Mouse (Mus musculus): ENCODE results near the gene Bbs9. TPM values are rescaled to one million over a fixed set of nuclear protein-coding genes. Genes with fewer than 3 reads are reported as not detected.

Bbs9 gene
- polyA plus RNA-seq, 1 experiment: 17.9 TPM

DNA sequence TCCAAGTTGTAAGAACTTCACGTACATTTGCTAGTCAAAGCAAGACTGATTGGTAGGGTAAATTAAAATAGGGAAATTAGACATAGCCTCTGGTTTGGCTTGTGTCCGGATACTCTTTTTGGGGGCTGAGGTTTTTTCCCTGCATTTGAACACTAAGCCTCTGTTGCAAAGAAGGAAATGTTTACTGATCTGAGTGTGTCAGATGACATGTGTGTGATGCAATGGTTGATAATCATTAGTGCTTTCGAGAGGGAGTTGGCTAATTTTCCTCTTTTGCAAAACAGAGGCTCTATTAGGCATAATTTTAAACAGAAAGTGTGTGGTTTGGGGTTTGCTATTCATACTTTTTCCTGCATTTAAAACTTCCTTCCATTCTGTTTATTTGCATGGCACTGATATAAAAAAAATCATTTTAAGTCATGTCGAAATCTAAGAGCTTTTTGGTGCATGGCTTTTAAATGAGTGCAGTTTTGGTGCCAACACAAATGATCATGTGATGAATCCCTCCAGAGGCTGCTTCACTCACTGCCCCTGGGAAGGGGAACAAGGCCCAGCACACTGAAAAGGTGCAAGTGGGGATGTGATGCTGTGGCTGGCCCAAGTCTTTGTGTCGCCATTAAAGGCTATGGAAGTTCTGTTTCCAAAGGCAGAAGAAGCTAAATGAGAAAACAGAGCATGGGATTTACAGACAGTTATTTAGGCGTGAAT lies 211.4 kb downstream of the Bbs9 start:
- H3K4me1 ChIP-seq (ENCODE audit: control insufficient read depth, insufficient read depth, low read length): no peaks in the 10 kb centered on the region
- no peak for TF ChIP-seq EP300 (IDR thresholded peaks at IDR 0.05; ENCODE audit: insufficient read depth, low read depth, low read length)
- TF ChIP-seq POLR2A (IDR thresholded peaks at IDR 0.05; ENCODE audit: insufficient read depth, low read length): no peak
- TF ChIP-seq CTCF (IDR thresholded peaks at IDR 0.05; ENCODE audit: low read depth, low read length): no peak

DNA sequence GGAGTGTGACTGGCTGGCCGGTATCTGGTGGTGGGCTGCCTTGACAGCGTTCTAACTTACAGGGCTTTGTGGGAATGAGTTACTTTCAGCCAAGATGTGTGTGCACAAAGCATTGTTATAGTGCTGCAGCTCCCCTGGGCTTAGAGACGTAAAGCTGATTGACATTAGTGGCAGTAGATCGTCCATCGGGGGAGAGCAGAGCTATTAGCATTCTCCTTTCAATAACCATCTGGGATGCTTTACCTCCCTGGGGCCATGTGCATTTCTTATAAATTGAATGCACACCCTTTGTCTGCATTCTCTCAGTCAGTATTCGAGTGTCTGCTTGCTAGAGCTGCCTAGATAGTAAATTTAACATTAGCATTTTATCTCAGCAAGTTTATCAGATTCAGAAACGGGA lies 214.7 kb downstream of the Bbs9 start:
- no peak overlapping the region for H3K27ac ChIP-seq (ENCODE audit: insufficient read depth, low read length)
- no peak for TF ChIP-seq POLR2A (IDR thresholded peaks at IDR 0.05; ENCODE audit: insufficient read depth, low read length)
- H3K27me3 ChIP-seq (ENCODE audit: control insufficient read depth, insufficient read depth, low read length, poor library complexity, severe bottlenecking): no peaks in the 10 kb centered on the region
- H3K36me3 ChIP-seq (ENCODE audit: control insufficient read depth, insufficient read depth, low read length, poor library complexity, severe bottlenecking): no peaks in the 10 kb centered on the region
- no peaks in the 10 kb centered on the region for H3K9me3 ChIP-seq (replicated peaks; ENCODE audit: control insufficient read depth, insufficient read depth, low read length, poor library complexity, severe bottlenecking)
- no peaks in the 10 kb centered on the region for H3K4me1 ChIP-seq (ENCODE audit: control insufficient read depth, insufficient read depth, low read length)
- no peak overlapping the region for H3K4me3 ChIP-seq (ENCODE audit: low read depth, low read length)
- no peak overlapping the region for H3K9ac ChIP-seq (ENCODE audit: low read depth, poor library complexity, severe bottlenecking)

More for the DNA sequence above, 211.4 kb downstream of the Bbs9 start:
- no peaks in the 10 kb centered on the region for H3K9me3 ChIP-seq (replicated peaks; ENCODE audit: control insufficient read depth, insufficient read depth, low read length, poor library complexity, severe bottlenecking)
- H3K9ac ChIP-seq (ENCODE audit: low read depth, poor library complexity, severe bottlenecking): no peak overlapping the region
- no peaks in the 10 kb centered on the region for H3K27me3 ChIP-seq (ENCODE audit: control insufficient read depth, insufficient read depth, low read length, poor library complexity, severe bottlenecking)
- no peaks in the 10 kb centered on the region for H3K36me3 ChIP-seq (ENCODE audit: control insufficient read depth, insufficient read depth, low read length, poor library complexity, severe bottlenecking)
- no peak overlapping the region for H3K27ac ChIP-seq (ENCODE audit: insufficient read depth, low read length)
- H3K4me3 ChIP-seq (ENCODE audit: low read depth, low read length): no peak overlapping the region

DNA sequence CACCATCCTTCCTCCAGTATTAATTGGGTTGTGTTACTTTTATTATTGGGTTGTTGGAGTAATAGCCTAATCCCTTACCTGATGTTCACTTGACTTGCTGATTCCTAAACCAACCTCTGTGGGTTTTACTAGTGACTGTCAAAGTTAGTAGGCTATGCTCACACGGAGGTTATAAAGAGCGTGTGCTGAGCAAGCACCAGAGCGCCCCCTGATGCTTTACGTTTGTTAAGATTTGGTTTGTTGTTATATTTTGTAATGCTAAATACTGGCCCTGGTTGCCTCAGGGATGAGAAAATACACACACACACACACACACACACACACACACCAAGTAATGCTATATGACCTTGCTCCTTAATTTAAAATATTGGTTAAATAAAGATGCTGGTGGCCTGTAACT lies 219.9 kb downstream of the Bbs9 start:
- Histone ChIP-seq H3K4me3 (ENCODE audit: low read depth, low read length) (no peak overlapping the region), H3K9me3 (replicated peaks; ENCODE audit: control insufficient read depth, insufficient read depth, low read length, poor library complexity, severe bottlenecking) (no peaks in the 10 kb centered on the region), H3K4me1 (ENCODE audit: control insufficient read depth, insufficient read depth, low read length) (no peaks in the 10 kb centered on the region), H3K27me3 (ENCODE audit: control insufficient read depth, insufficient read depth, low read length, poor library complexity, severe bottlenecking) (no peaks in the 10 kb centered on the region), H3K9ac (ENCODE audit: low read depth, poor library complexity, severe bottlenecking) (no peak overlapping the region), H3K36me3 (ENCODE audit: control insufficient read depth, insufficient read depth, low read length, poor library complexity, severe bottlenecking) (no peaks in the 10 kb centered on the region), H3K27ac (ENCODE audit: insufficient read depth, low read length) (no peak overlapping the region)
- TF ChIP-seq POLR2A (IDR thresholded peaks at IDR 0.05; ENCODE audit: insufficient read depth, low read length) (no peak), CTCF (IDR thresholded peaks at IDR 0.05; ENCODE audit: low read depth, low read length) (no peak), EP300 (IDR thresholded peaks at IDR 0.05; ENCODE audit: insufficient read depth, low read depth, low read length) (no peak)

DNA sequence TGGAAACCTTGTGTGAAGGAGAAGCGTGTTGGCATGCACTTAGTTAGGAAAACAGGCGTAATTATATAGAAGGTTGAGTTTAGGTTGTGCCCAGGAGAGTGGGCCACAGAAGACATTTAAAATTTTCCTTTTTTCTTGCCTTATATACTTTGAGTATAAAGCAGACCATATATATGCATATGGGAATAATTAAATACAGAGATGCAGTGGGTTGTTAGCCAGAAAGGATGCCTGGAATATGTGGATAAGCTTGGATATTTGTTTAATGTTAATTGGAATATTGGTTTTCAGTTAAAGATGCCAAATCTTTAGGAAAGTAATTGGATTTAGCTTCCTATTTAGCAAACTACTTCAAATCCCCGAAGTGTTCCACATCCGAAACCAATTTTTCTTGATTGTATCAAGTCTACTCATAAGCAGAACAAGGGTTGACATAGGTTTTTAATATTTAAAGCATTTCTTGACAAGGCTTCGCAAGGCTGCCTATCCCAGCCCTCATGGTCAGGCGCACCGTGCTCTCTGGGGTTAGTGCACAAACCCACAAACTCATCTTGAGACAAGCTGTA lies 221.4 kb downstream of the Bbs9 start:
- no peaks in the 10 kb centered on the region for H3K36me3 ChIP-seq (ENCODE audit: control insufficient read depth, insufficient read depth, low read length, poor library complexity, severe bottlenecking)
- no peak overlapping the region for H3K27ac ChIP-seq (ENCODE audit: insufficient read depth, low read length)
- no peaks in the 10 kb centered on the region for H3K4me1 ChIP-seq (ENCODE audit: control insufficient read depth, insufficient read depth, low read length)
- no peak overlapping the region for H3K9ac ChIP-seq (ENCODE audit: low read depth, poor library complexity, severe bottlenecking)
- no peak overlapping the region for H3K4me3 ChIP-seq (ENCODE audit: low read depth, low read length)
- TF ChIP-seq CTCF (IDR thresholded peaks at IDR 0.05; ENCODE audit: low read depth, low read length) (no peak), POLR2A (IDR thresholded peaks at IDR 0.05; ENCODE audit: insufficient read depth, low read length) (no peak), EP300 (IDR thresholded peaks at IDR 0.05; ENCODE audit: insufficient read depth, low read depth, low read length) (no peak)
- H3K27me3 ChIP-seq (ENCODE audit: control insufficient read depth, insufficient read depth, low read length, poor library complexity, severe bottlenecking): no peaks in the 10 kb centered on the region
- no peaks in the 10 kb centered on the region for H3K9me3 ChIP-seq (replicated peaks; ENCODE audit: control insufficient read depth, insufficient read depth, low read length, poor library complexity, severe bottlenecking)

DNA sequence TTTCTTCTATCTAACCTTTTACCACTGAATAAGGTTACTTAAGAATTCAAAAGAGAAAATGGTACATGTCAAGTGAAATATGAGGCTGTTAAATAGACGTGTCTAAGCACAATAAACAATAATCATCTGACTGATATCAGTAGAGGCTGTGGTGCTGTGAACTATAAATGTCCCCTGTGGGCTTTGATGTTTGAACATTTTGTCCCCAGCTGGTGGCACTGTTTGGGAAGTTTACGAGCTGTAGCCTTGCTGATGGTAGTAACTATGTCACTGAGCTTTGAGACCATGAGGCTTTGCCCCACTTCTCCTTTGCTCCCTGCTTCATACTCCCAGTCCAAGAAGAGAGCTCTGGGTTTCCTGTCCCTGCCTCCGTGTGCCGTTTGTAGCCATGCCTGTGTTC lies 222.3 kb downstream of the Bbs9 start:
- Histone ChIP-seq H3K27ac (ENCODE audit: insufficient read depth, low read length) (no peak overlapping the region), H3K36me3 (ENCODE audit: control insufficient read depth, insufficient read depth, low read length, poor library complexity, severe bottlenecking) (no peaks in the 10 kb centered on the region), H3K4me3 (ENCODE audit: low read depth, low read length) (no peak overlapping the region), H3K9ac (ENCODE audit: low read depth, poor library complexity, severe bottlenecking) (no peak overlapping the region), H3K4me1 (ENCODE audit: control insufficient read depth, insufficient read depth, low read length) (no peaks in the 10 kb centered on the region), H3K9me3 (replicated peaks; ENCODE audit: control insufficient read depth, insufficient read depth, low read length, poor library complexity, severe bottlenecking) (no peaks in the 10 kb centered on the region), H3K27me3 (ENCODE audit: control insufficient read depth, insufficient read depth, low read length, poor library complexity, severe bottlenecking) (no peaks in the 10 kb centered on the region)
- no peak for TF ChIP-seq CTCF (IDR thresholded peaks at IDR 0.05; ENCODE audit: low read depth, low read length)
- no peak for TF ChIP-seq POLR2A (IDR thresholded peaks at IDR 0.05; ENCODE audit: insufficient read depth, low read length)
- TF ChIP-seq EP300 (IDR thresholded peaks at IDR 0.05; ENCODE audit: insufficient read depth, low read depth, low read length): no peak

DNA sequence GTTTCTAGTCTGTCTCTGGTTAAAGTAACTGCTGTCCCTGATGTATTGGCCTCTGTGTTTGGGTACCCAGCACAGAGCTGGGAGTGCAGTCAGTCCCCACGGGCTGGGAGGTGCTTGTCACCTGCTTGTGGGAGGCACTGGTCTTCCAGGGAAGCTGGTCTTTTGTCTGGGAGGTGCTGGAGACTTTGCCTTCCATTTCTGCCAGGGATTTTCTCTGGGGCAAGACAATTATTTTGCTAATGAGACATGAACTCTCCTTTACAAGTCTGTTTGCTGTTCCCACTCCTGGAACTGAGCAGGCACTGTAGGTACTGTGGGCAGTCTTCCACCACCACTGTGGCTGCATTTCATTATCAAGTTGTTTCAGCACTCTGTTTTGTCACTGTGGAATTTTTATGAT lies 223.0 kb downstream of the Bbs9 start:
- Histone ChIP-seq H3K9me3 (replicated peaks; ENCODE audit: control insufficient read depth, insufficient read depth, low read length, poor library complexity, severe bottlenecking) (no peaks in the 10 kb centered on the region), H3K27me3 (ENCODE audit: control insufficient read depth, insufficient read depth, low read length, poor library complexity, severe bottlenecking) (no peaks in the 10 kb centered on the region), H3K36me3 (ENCODE audit: control insufficient read depth, insufficient read depth, low read length, poor library complexity, severe bottlenecking) (no peaks in the 10 kb centered on the region), H3K4me1 (ENCODE audit: control insufficient read depth, insufficient read depth, low read length) (no peaks in the 10 kb centered on the region), H3K27ac (ENCODE audit: insufficient read depth, low read length) (no peak overlapping the region), H3K9ac (ENCODE audit: low read depth, poor library complexity, severe bottlenecking) (no peak overlapping the region), H3K4me3 (ENCODE audit: low read depth, low read length) (no peak overlapping the region)
- TF ChIP-seq POLR2A (IDR thresholded peaks at IDR 0.05; ENCODE audit: insufficient read depth, low read length) (no peak), EP300 (IDR thresholded peaks at IDR 0.05; ENCODE audit: insufficient read depth, low read depth, low read length) (no peak), CTCF (IDR thresholded peaks at IDR 0.05; ENCODE audit: low read depth, low read length) (no peak)

Data from ES-Bruce4 (cell line).